Mouse (Mus musculus) limb, embryonic 12.5 days (tissue): Measurements from ENCODE around the gene Kctd3. TPM values are rescaled to one million over a fixed set of nuclear protein-coding genes. Genes with fewer than 3 reads are reported as not detected.
"Not testable (repeated sequence)": the region's sequence is repeated elsewhere in the genome, so short reads cannot be mapped to it uniquely, and the experiment has no call there.

Source experiments
- ATAC-seq: fragments of 200-750 bp; cut with Nextera tagmentation; 2 replicates; pipeline ENCODE4 v1.8.0; 2017; ENCODE audit warnings: low read depth, moderate TSS enrichment; ENCODE audit not compliant: insufficient number of reproducible peaks, insufficient read depth, low FRiP score, low TSS enrichment
- H3K27ac ChIP-seq: fragments of 300-500 bp; sonication (generic); 2 replicates; pipeline ENCODE4 v1.5.1; 2016; ENCODE audit warnings: mild to moderate bottlenecking, moderate library complexity
- H3K27me3 ChIP-seq: fragments of 300-500 bp; sonication (generic); 2 replicates; pipeline ENCODE4 v1.6.1; 2016; ENCODE audit warnings: mild to moderate bottlenecking, moderate library complexity
- H3K36me3 ChIP-seq: fragments of 300-500 bp; sonication (generic); 2 replicates; pipeline ENCODE4 v1.6.1; 2016; ENCODE audit warnings: mild to moderate bottlenecking, moderate library complexity
- H3K4me1 ChIP-seq: fragments of 300-500 bp; sonication (generic); replicated peaks from 2 replicates; pipeline ENCODE4 v1.6.1; 2016
- H3K4me2 ChIP-seq: fragments of 300-500 bp; sonication (generic); 2 replicates; pipeline ENCODE4 v1.6.1; 2016; ENCODE audit warnings: mild to moderate bottlenecking, moderate library complexity
- H3K4me3 ChIP-seq: fragments of 300-500 bp; sonication (generic); replicated peaks from 2 replicates; pipeline ENCODE4 v1.5.1; 2016; ENCODE audit warnings: mild to moderate bottlenecking
- H3K9ac ChIP-seq: fragments of 300-500 bp; sonication (generic); replicated peaks from 2 replicates; pipeline ENCODE4 v1.6.1; 2016; ENCODE audit warnings: mild to moderate bottlenecking, moderate library complexity
- H3K9me3 ChIP-seq: fragments of 300-500 bp; sonication (generic); 2 replicates; pipeline ENCODE4 v1.6.1; 2016; ENCODE audit warnings: mild to moderate bottlenecking, moderate library complexity
- WGBS: fragments of 180-500 bp; shearing (Covaris S2); methylation state at CpG from one replicate; pipeline ENCODE4 v1.1.7; 2016; 5-methylcytosine and 5-hydroxymethylcytosine counted together
- polyA plus RNA-seq: library from polyadenylated mRNA; unstranded; fragments of >200 nt; fragmentation: Nextera tagmentation; extraction: Ambion mirVana; gene quantifications from 2 replicates; pipeline ENCODE4 v1.2.1, GENCODE M21; 2016

Gene Kctd3
- polyA plus RNA-seq, 1 experiment from 2014 or later = 46.5 TPM

GRCm38 (mm10) chr1:189041261-189041660 is 33.6 kb upstream of the Kctd3 start:
- Histone ChIP-seq H3K9ac (no peak overlapping the region), H3K4me2 (no peak overlapping the region), H3K4me3 (no peak overlapping the region), H3K4me1 (no peaks in the 10 kb centered on the region), H3K9me3 (no peaks in the 10 kb centered on the region), H3K27me3 (no peaks in the 10 kb centered on the region), H3K27ac (no peak overlapping the region), H3K36me3 (no peaks in the 10 kb centered on the region)
- ATAC-seq = no peak
- WGBS = 86% methylated on average over 12 of the region's 12 CpGs

- Histone ChIP-seq H3K4me1 (no peaks in the 10 kb centered on the region), H3K27me3 (no peaks in the 10 kb centered on the region), H3K27ac (no peak overlapping the region), H3K9ac (no peak overlapping the region), H3K9me3 (no peaks in the 10 kb centered on the region), H3K36me3 (no peaks in the 10 kb centered on the region), H3K4me3 (no peak overlapping the region), H3K4me2 (no peak overlapping the region)
- ATAC-seq = no peak
- 89% methylated on average over 5 of the region's 5 CpGs for WGBS
These were observed 31.7 kb upstream of the Kctd3 start for GRCm38 (mm10) chr1:189039348-189039747.

- WGBS = 95% methylated on average over 2 of the region's 2 CpGs
- H3K9ac ChIP-seq, H3K36me3 ChIP-seq, ATAC-seq, H3K27ac ChIP-seq, H3K4me2 ChIP-seq, H3K9me3 ChIP-seq, H3K27me3 ChIP-seq, H3K4me3 ChIP-seq, H3K4me1 ChIP-seq: not testable (repeated sequence)
These were observed 25.2 kb upstream of the Kctd3 start for GRCm38 (mm10) chr1:189032817-189033216.

GRCm38 (mm10) chr1:189030975-189031374 is 23.3 kb upstream of the Kctd3 start:
- 90% methylated on average over 7 of the region's 7 CpGs for WGBS
- no peak overlapping the region for H3K27ac ChIP-seq
- no peaks in the 10 kb centered on the region for H3K4me1 ChIP-seq
- no peak overlapping the region for H3K9ac ChIP-seq
- ATAC-seq = no peak
- no peak overlapping the region for H3K4me3 ChIP-seq
- H3K4me2 ChIP-seq = no peak overlapping the region
- H3K36me3 ChIP-seq = no peaks in the 10 kb centered on the region
- H3K27me3 ChIP-seq = no peaks in the 10 kb centered on the region; the same call in 1 of the 2 replicates
- no peaks in the 10 kb centered on the region for H3K9me3 ChIP-seq

DNA sequence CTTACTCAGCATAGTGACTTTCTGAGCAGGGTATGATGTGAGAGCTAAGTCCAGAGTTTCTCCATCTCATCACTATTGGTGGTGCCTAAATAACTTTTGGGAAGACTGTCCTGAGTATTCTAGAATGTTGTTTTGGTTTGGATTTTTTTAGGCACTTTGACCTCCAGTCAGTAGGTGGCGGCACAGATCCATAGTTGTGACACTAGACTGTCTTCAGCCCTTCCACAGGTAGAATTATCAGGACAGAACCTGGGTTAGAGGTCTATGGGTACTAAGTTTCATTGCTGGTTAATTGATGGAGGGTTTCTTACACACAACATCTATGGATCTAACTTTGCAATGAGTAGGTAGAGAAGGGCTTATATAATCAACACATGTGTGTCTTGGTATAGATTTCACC is 20.6 kb upstream of the Kctd3 start:
- H3K36me3 ChIP-seq = no peaks in the 10 kb centered on the region

DNA sequence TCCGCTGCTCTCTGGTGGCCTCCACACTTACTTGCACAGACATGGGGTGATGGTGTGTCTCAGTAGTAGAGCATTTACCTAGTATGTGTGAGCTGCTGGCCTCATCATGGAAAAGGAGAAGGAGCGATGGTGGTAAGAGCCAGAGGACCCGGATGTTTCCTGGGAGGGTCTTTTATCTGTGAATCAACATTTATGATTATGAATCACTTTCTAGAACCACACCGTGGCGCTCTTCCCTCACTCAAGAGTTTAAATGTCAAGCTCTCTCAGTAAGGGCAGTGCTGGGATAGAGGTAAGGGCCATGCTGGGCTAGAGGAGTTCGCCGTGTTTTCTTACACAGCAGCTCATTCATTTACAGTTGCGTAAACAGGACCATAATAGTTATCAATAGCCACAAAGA is 19.2 kb upstream of the Kctd3 start:
- Histone ChIP-seq H3K27me3 (no peaks in the 10 kb centered on the region; the same call in 1 of the 2 replicates), H3K4me1 (no peaks in the 10 kb centered on the region), H3K4me2 (no peak overlapping the region), H3K9ac (0 out of 2 replicates have a peak overlapping the region, but pooled peaks have one; percentile 1), H3K9me3 (no peaks in the 10 kb centered on the region), H3K27ac (no peak overlapping the region), H3K4me3 (no peak overlapping the region), H3K36me3 (no peaks in the 10 kb centered on the region)
- no peak for ATAC-seq
- 60% methylated on average over 8 of the region's 8 CpGs for WGBS

More for the DNA sequence above, 20.6 kb upstream of the Kctd3 start:
- Histone ChIP-seq H3K27ac (no peak overlapping the region), H3K4me1 (no peaks in the 10 kb centered on the region), H3K9me3 (no peaks in the 10 kb centered on the region), H3K9ac (no peak overlapping the region), H3K4me2 (no peak overlapping the region), H3K27me3 (no peaks in the 10 kb centered on the region; the same call in 1 of the 2 replicates), H3K4me3 (no peak overlapping the region)
- ATAC-seq = no peak
- 68% methylated on average over 1 of the region's 1 CpGs for WGBS

GRCm38 (mm10) chr1:189023701-189024080 is 16.1 kb upstream of the Kctd3 start:
- H3K27me3 ChIP-seq = no peaks in the 10 kb centered on the region; the same call in 1 of the 2 replicates
- H3K4me2 ChIP-seq = no peak overlapping the region
- ATAC-seq = no peak
- no peak overlapping the region for H3K9ac ChIP-seq
- no peaks in the 10 kb centered on the region for H3K36me3 ChIP-seq
- H3K4me1 ChIP-seq = no peaks in the 10 kb centered on the region
- no peak overlapping the region for H3K4me3 ChIP-seq
- H3K27ac ChIP-seq = no peak overlapping the region
- no peaks in the 10 kb centered on the region for H3K9me3 ChIP-seq
- WGBS = 96% methylated on average over 1 of the region's 1 CpGs

DNA sequence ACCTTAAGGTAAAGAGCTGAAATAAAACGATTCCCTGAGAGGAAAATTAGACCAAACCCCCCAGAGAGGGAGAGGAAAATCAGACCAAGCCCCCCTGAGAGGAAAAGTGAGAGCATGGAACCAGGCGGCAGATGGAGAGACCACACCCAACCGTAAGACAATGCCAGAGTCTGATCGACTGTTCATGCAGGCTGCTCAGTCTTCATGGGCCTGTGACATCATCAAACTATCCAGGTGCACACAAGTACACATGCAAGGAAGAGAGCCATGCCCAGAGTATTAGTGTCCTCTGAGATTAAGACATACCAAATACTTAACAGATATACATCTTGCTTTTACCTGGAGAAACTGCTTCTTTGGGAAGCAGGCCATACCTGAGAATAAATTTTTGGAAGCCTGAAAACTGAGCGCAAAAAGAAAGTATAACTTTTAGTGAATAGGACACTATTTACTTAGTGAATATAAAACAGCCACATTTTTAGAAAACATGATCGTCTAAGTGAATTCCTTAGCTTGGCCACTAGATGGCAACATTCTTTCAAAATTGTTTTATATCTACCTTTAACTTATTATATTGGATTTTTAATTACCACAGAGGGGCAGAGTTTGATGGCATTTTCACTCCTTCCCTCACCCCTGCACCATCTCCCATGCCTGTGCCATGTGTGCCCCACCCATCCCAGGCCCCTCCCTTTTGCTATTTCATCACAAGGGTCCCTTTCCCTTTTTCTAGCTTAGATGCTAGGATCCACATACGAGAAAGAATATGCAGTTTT is 15.5 kb upstream of the Kctd3 start:
- 50% methylated on average over 7 of the region's 7 CpGs for WGBS
- Histone ChIP-seq H3K27ac (no peak overlapping the region), H3K27me3 (no peaks in the 10 kb centered on the region; the same call in 1 of the 2 replicates), H3K36me3 (no peaks in the 10 kb centered on the region), H3K4me2 (no peak overlapping the region), H3K9me3 (no peaks in the 10 kb centered on the region), H3K4me1 (no peaks in the 10 kb centered on the region), H3K4me3 (no peak overlapping the region), H3K9ac (no peak overlapping the region)
- ATAC-seq = no peak; the same call in 1 of the 2 replicates

GRCm38 (mm10) chr1:189015372-189015771 is 7.7 kb upstream of the Kctd3 start:
- no peak overlapping the region for H3K4me3 ChIP-seq
- no peaks in the 10 kb centered on the region for H3K36me3 ChIP-seq
- no peak overlapping the region for H3K27ac ChIP-seq
- H3K27me3 ChIP-seq = peaks cover 5% of the 10 kb centered on the region; the same call in 1 of the 2 replicates
- no peaks in the 10 kb centered on the region for H3K9me3 ChIP-seq
- 91% methylated on average over 2 of the region's 2 CpGs for WGBS
- H3K4me1 ChIP-seq = peaks cover 24% of the 10 kb centered on the region
- no peak overlapping the region for H3K4me2 ChIP-seq
- no peak overlapping the region for H3K9ac ChIP-seq
- ATAC-seq = no peak

GRCm38 (mm10) chr1:189013587-189013921 is 5.9 kb upstream of the Kctd3 start:
- Histone ChIP-seq H3K27ac (no peak overlapping the region), H3K4me3 (peak overlapping the region; percentile 13; the same call in 1 of the 2 replicates), H3K9ac (no peak overlapping the region), H3K4me2 (peak overlapping the region; percentile 50), H3K27me3 (peaks cover 5% of the 10 kb centered on the region; the same call in 1 of the 2 replicates), H3K36me3 (no peaks in the 10 kb centered on the region), H3K9me3 (no peaks in the 10 kb centered on the region), H3K4me1 (peaks cover 24% of the 10 kb centered on the region)
- no peak for ATAC-seq
- 13% methylated on average over 4 of the region's 4 CpGs for WGBS

- peak overlapping the region; percentile 13; the same call in 1 of the 2 replicates for H3K4me3 ChIP-seq
- no peak overlapping the region for H3K9ac ChIP-seq
- peaks cover 24% of the 10 kb centered on the region for H3K4me1 ChIP-seq
- H3K27ac ChIP-seq = no peak overlapping the region
- no peaks in the 10 kb centered on the region for H3K36me3 ChIP-seq
- ATAC-seq = no peak
- H3K4me2 ChIP-seq = peak overlapping the region; percentile 50
- WGBS = 7% methylated on average over 16 of the region's 16 CpGs
- no peaks in the 10 kb centered on the region for H3K9me3 ChIP-seq
- peaks cover 5% of the 10 kb centered on the region; the same call in 1 of the 2 replicates for H3K27me3 ChIP-seq
These were observed 5.4 kb upstream of the Kctd3 start for GRCm38 (mm10) chr1:189012846-189013586.
